In genomic region chr11:118427266-118427779, GRCm38 (mm10) we compare ENCODE assay signal across 10 mouse cellular contexts. TPM values are rescaled to one million over a fixed set of nuclear protein-coding genes. Genes with fewer than 3 reads are reported as not detected.
DNase-seq lines count a peak whose midpoint lies in the region; ATAC-seq lines count a peak whose summit lies in the region.
"Had no signal": no experiment of that assay in that cellular context is flagged by ENCODE, and none has a peak within 500 bp of the region (broad histone marks: within the 10 kb centered on the region; RNA-seq: fewer than 3 reads in every experiment).

No protein-coding gene starts in this region.

- H3K27ac ChIP-seq in heart, embryonic 15.5 days: peak overlapping the region; percentile 80
- H3K27ac ChIP-seq in embryonic facial prominence, embryonic 14.5 days (replicated peaks; ENCODE audit: low read depth, low read length): peak overlapping the region; percentile 81
- H3K27ac ChIP-seq in limb, embryonic 13.5 days: peak overlapping the region; percentile 61; the same call in 1 of the 2 replicates

- no peaks in the 10 kb centered on the region; the same call in 1 of the 2 replicates for H3K27me3 ChIP-seq in heart, embryonic 15.5 days
- H3K27me3 ChIP-seq in embryonic facial prominence, embryonic 14.5 days (replicated peaks; ENCODE audit: control insufficient read depth, insufficient read depth, low read length): no peaks in the 10 kb centered on the region
- H3K27me3 ChIP-seq in limb, embryonic 13.5 days: peaks cover 3% of the 10 kb centered on the region; the same call in 1 of the 2 replicates

- intact Hi-C loops in heart, postnatal 10 days (cut with DNase I): no loop called here

- H3K4me2 ChIP-seq in heart, embryonic 15.5 days: peak overlapping the region; percentile 61
- H3K4me2 ChIP-seq in embryonic facial prominence, embryonic 14.5 days (ENCODE audit: low read depth, low read length): peak overlapping the region; percentile 64
- peak overlapping the region; percentile 74 for H3K4me2 ChIP-seq in limb, embryonic 13.5 days (replicated peaks)

- no peak overlapping the region for H3K4me3 ChIP-seq in heart, embryonic 15.5 days
- H3K4me3 ChIP-seq in embryonic facial prominence, embryonic 14.5 days (ENCODE audit: low read depth, low read length): no peak overlapping the region
- peak overlapping the region; percentile 45; the same call in 1 of the 2 replicates for H3K4me3 ChIP-seq in limb, embryonic 13.5 days

- DNase-seq in heart, postnatal 10 days: no peak
- DNase-seq in MN1 (ENCODE audit: low spot score): peak; percentile 34
- DNase-seq in embryonic facial prominence, embryonic 14.5 days (ENCODE audit: low spot score): no peak
- no peak for DNase-seq in thymus, postnatal 36 days
- no peak for DNase-seq in embryo, embryonic 11 days
- DNase-seq: cerebellum, adult 2 months; right cerebral cortex, postnatal 4 days had no signal

- peaks cover 70% of the 10 kb centered on the region for H3K4me1 ChIP-seq in heart, embryonic 15.5 days (replicated peaks)
- H3K4me1 ChIP-seq in embryonic facial prominence, embryonic 14.5 days (ENCODE audit: control insufficient read depth, insufficient read depth, low read length): peaks cover 65% of the 10 kb centered on the region
- H3K4me1 ChIP-seq in limb, embryonic 13.5 days: peaks cover 73% of the 10 kb centered on the region

- no peak overlapping the region for H3K9ac ChIP-seq in heart, embryonic 15.5 days
- H3K9ac ChIP-seq in embryonic facial prominence, embryonic 14.5 days (ENCODE audit: low read depth, low read length): peak overlapping the region; percentile 60; the same call in 1 of the 2 replicates
- no peak overlapping the region for H3K9ac ChIP-seq in limb, embryonic 13.5 days

- H3K36me3 ChIP-seq in heart, embryonic 15.5 days: no peaks in the 10 kb centered on the region
- H3K36me3 ChIP-seq in embryonic facial prominence, embryonic 14.5 days (ENCODE audit: control insufficient read depth, insufficient read depth, low read length): no peaks in the 10 kb centered on the region
- no peaks in the 10 kb centered on the region for H3K36me3 ChIP-seq in limb, embryonic 13.5 days

- no peak for ATAC-seq in heart, embryonic 15.5 days (replicated peaks; ENCODE audit: insufficient number of reproducible peaks, insufficient read depth, low FRiP score, low read depth)
- no peak for ATAC-seq in embryonic facial prominence, embryonic 14.5 days (ENCODE audit: low read depth)
- no peak for ATAC-seq in limb, embryonic 13.5 days (ENCODE audit: low FRiP score, low read depth)
- no peak for ATAC-seq in inflammation-experienced regulatory T-cells, adult 6 months

- no peaks in the 10 kb centered on the region for H3K9me3 ChIP-seq in heart, embryonic 15.5 days (replicated peaks)
- H3K9me3 ChIP-seq in embryonic facial prominence, embryonic 14.5 days (ENCODE audit: control insufficient read depth, low read length): no peaks in the 10 kb centered on the region
- H3K9me3 ChIP-seq in limb, embryonic 13.5 days: no peaks in the 10 kb centered on the region

- 40% methylated on average over 3 of the region's 3 CpGs for WGBS in heart, embryonic 15.5 days
- WGBS in embryonic facial prominence, embryonic 14.5 days: 28% methylated on average over 3 of the region's 3 CpGs
- WGBS in limb, embryonic 13.5 days: 24% methylated on average over 3 of the region's 3 CpGs

RNA-seq across cellular contexts. Expression of gene C1qtnf1, which starts 0.7 kb away (rescaled TPM):
- 7.9 and 10.1 TPM in 2 replicates for polyA plus RNA-seq in heart, embryonic 15.5 days (2015; fragmentation: Nextera tagmentation; extraction: Ambion mirVana)
- 10 to 100 TPM; 38.0 to 38.4 TPM for total RNA-seq in heart, postnatal 10 days (2021)
- 14.3 and 15.9 TPM in 2 replicates for polyA plus RNA-seq in embryonic facial prominence, embryonic 14.5 days (2014; fragmentation: Nextera tagmentation; extraction: Ambion mirVana)
- polyA plus RNA-seq in limb, embryonic 13.5 days (2015; fragmentation: Nextera tagmentation; extraction: Ambion mirVana): 6.6 TPM in 2 replicates
- polyA plus RNA-seq in inflammation-experienced regulatory T-cells, adult 6 months (2017; shearing (Covaris generic)): not detected

RNA-seq across cellular contexts. Expression of gene Cant1, which starts 8.4 kb away (rescaled TPM):
- 17.2 and 24.3 TPM in 2 replicates for polyA plus RNA-seq in heart, embryonic 15.5 days (2015; fragmentation: Nextera tagmentation; extraction: Ambion mirVana)
- 10 to 100 TPM; 20.4 to 22.0 TPM for total RNA-seq in heart, postnatal 10 days (2021)
- polyA plus RNA-seq in embryonic facial prominence, embryonic 14.5 days (2014; fragmentation: Nextera tagmentation; extraction: Ambion mirVana): 30.8 and 30.9 TPM in 2 replicates
- polyA plus RNA-seq in limb, embryonic 13.5 days (2015; fragmentation: Nextera tagmentation; extraction: Ambion mirVana): 31.1 and 32.1 TPM in 2 replicates
- 10 to 100 TPM; 23.6 to 35.7 (median 25.1) TPM for polyA plus RNA-seq in inflammation-experienced regulatory T-cells, adult 6 months (2017; shearing (Covaris generic))

RNA-seq across cellular contexts. Expression of gene Lgals3bp, which starts 25.4 kb away (rescaled TPM):
- 9.6 and 20.7 TPM in 2 replicates for polyA plus RNA-seq in heart, embryonic 15.5 days (2015; fragmentation: Nextera tagmentation; extraction: Ambion mirVana)
- 10 to 100 TPM; 31.3 to 31.7 TPM for total RNA-seq in heart, postnatal 10 days (2021)
- 11.8 and 14.2 TPM in 2 replicates for polyA plus RNA-seq in embryonic facial prominence, embryonic 14.5 days (2014; fragmentation: Nextera tagmentation; extraction: Ambion mirVana)
- 7.3 TPM in 2 replicates for polyA plus RNA-seq in limb, embryonic 13.5 days (2015; fragmentation: Nextera tagmentation; extraction: Ambion mirVana)
- 100 to 1,000 TPM in 2 of 3 experiments, 10 to 100 TPM in 1; 86.5 to 166 (median 133) TPM for polyA plus RNA-seq in inflammation-experienced regulatory T-cells, adult 6 months (2017; shearing (Covaris generic))

RNA-seq across cellular contexts. Expression of gene Engase, which starts 49.3 kb away (rescaled TPM):
- 4.1 and 5.0 TPM in 2 replicates for polyA plus RNA-seq in heart, embryonic 15.5 days (2015; fragmentation: Nextera tagmentation; extraction: Ambion mirVana)
- total RNA-seq in heart, postnatal 10 days (2021): 1 to 10 TPM; 6.6 to 7.1 TPM
- polyA plus RNA-seq in embryonic facial prominence, embryonic 14.5 days (2014; fragmentation: Nextera tagmentation; extraction: Ambion mirVana): 6.0 and 7.6 TPM in 2 replicates
- 4.9 and 5.5 TPM in 2 replicates for polyA plus RNA-seq in limb, embryonic 13.5 days (2015; fragmentation: Nextera tagmentation; extraction: Ambion mirVana)
- 1 to 10 TPM; 1.7 to 1.9 (median 1.9) TPM for polyA plus RNA-seq in inflammation-experienced regulatory T-cells, adult 6 months (2017; shearing (Covaris generic))
